9 mouse cellular contexts compared by ENCODE assay signal in genomic region chr5:20967942-20968341, GRCm38 (mm10). TPM values are rescaled to one million over a fixed set of nuclear protein-coding genes. Genes with fewer than 3 reads are reported as not detected.
DNase-seq lines count a peak whose midpoint lies in the region; ATAC-seq lines count a peak whose summit lies in the region.
"Had no signal": no experiment of that assay in that cellular context is flagged by ENCODE, and none has a peak within 500 bp of the region (broad histone marks: within the 10 kb centered on the region; RNA-seq: fewer than 3 reads in every experiment).

No protein-coding gene starts in this region.

- intact Hi-C loops in heart, postnatal 25 days (cut with DNase I) = loop anchor here (10.0 kb wide), 1 partner anchor 163 kb away; no protein-coding TSS in a partner anchor
- intact Hi-C loops in left cerebral cortex, postnatal 14 days (cut with DNase I) = loop anchor here (5.0 kb wide), 1 partner anchor 56 kb away; no protein-coding TSS in a partner anchor

- peak overlapping the region; percentile 70 for H3K27ac ChIP-seq in heart, embryonic 13.5 days (replicated peaks)
- H3K27ac ChIP-seq in hindbrain, embryonic 16.5 days (ENCODE audit: low read depth, low read length) = no peak overlapping the region

- peak overlapping the region; percentile 29; the same call in 1 of the 2 replicates for H3K4me2 ChIP-seq in heart, embryonic 13.5 days
- H3K4me2 ChIP-seq in hindbrain, embryonic 16.5 days (ENCODE audit: low read length) = no peak overlapping the region

- H3K9ac ChIP-seq in heart, embryonic 13.5 days = no peak overlapping the region
- H3K9ac ChIP-seq in hindbrain, embryonic 16.5 days (ENCODE audit: low read depth, low read length) = no peak overlapping the region

- WGBS in heart, embryonic 13.5 days = 24% methylated on average over 4 of the region's 4 CpGs
- WGBS in hindbrain, embryonic 16.5 days = 37% methylated on average over 4 of the region's 4 CpGs

- H3K36me3 ChIP-seq in heart, embryonic 13.5 days = no peaks in the 10 kb centered on the region
- H3K36me3 ChIP-seq in hindbrain, embryonic 16.5 days (ENCODE audit: control insufficient read depth, insufficient read depth, low read length) = no peaks in the 10 kb centered on the region

- ATAC-seq in heart, embryonic 13.5 days (ENCODE audit: extremely low read depth, insufficient number of reproducible peaks, low FRiP score, low TSS enrichment) = peak; percentile 70; the same call in 1 of the 2 replicates
- peak; percentile 79 for ATAC-seq in hindbrain, embryonic 16.5 days
- ATAC-seq in megakaryocyte, adult 5-6 weeks (ENCODE audit: poor library complexity, severe bottlenecking) = peak; percentile 78

- no peaks in the 10 kb centered on the region for H3K27me3 ChIP-seq in heart, embryonic 13.5 days (replicated peaks)
- no peaks in the 10 kb centered on the region for H3K27me3 ChIP-seq in hindbrain, embryonic 16.5 days (replicated peaks; ENCODE audit: control insufficient read depth, insufficient read depth, low read length)

- no peak overlapping the region for H3K4me3 ChIP-seq in heart, embryonic 13.5 days
- no peak overlapping the region for H3K4me3 ChIP-seq in hindbrain, embryonic 16.5 days (ENCODE audit: low read length)

- no peaks in the 10 kb centered on the region for H3K9me3 ChIP-seq in heart, embryonic 13.5 days
- H3K9me3 ChIP-seq in hindbrain, embryonic 16.5 days (ENCODE audit: control insufficient read depth, low read length) = no peaks in the 10 kb centered on the region; the same call in 1 of the 2 replicates

- DNase-seq in heart, postnatal 25 days (ENCODE audit: low spot score) = no peak
- DNase-seq in ES-CJ7 (ENCODE audit: low read depth, low spot score) = peak; percentile 46
- DNase-seq in urinary bladder, adult 2 months (ENCODE audit: low spot score) = no peak
- no peak for DNase-seq in left cerebral cortex, postnatal 14 days (ENCODE audit: low spot score in 2 of 2)
- DNase-seq in urinary bladder, adult 18-20 months (ENCODE audit: low spot score in 2 of 2) = no peak
- DNase-seq: cerebellum, postnatal 25 days had no signal

- peaks cover 11% of the 10 kb centered on the region; the same call in 1 of the 2 replicates for H3K4me1 ChIP-seq in heart, embryonic 13.5 days
- H3K4me1 ChIP-seq in hindbrain, embryonic 16.5 days (ENCODE audit: control insufficient read depth, insufficient read depth, low read depth, low read length) = no peaks in the 10 kb centered on the region

RNA-seq across cellular contexts. Expression of gene Rsbn1l, which starts 11.7 kb away (rescaled TPM):
- polyA plus RNA-seq in heart, embryonic 13.5 days (2015; fragmentation: Nextera tagmentation; extraction: Ambion mirVana) = 4.3 and 4.5 TPM in 2 replicates
- 10 to 100 TPM; 13.2 to 14.0 TPM for total RNA-seq in heart, postnatal 25 days (2021)
- 3.0 and 3.5 TPM in 2 replicates for polyA plus RNA-seq in hindbrain, embryonic 16.5 days (2015; fragmentation: Nextera tagmentation; extraction: Ambion mirVana)
- total RNA-seq in megakaryocyte, adult 5-6 weeks (2015) = 27.6 and 31.7 TPM in 2 replicates
- 42.2 and 52.9 TPM in 2 replicates for total RNA-seq in megakaryocyte, adult 5-6 weeks (2017)
- 11.8 and 14.6 TPM in 2 replicates for polyA plus RNA-seq in urinary bladder, adult 2 months (2012; rRNA removed)
- total RNA-seq in left cerebral cortex, postnatal 14 days (2021) = 10 to 100 TPM; 13.7 to 14.7 TPM
